Mouse (Mus musculus) midbrain, embryonic 12.5 days (tissue): ENCODE measurements at regions not wholly inside any gene's neighbourhood (a gene's known extent, or its start where the extent isn't known, plus 50 kb on each side); places are given as distances from the start of the nearest gene placed in this dataset.
A peak's percentile ranks its signal among the peaks of the same experiment; 100 is the strongest.

Source experiments
- ATAC-seq: fragments of 200-750 bp; cut with Nextera tagmentation; 2 replicates; pipeline ENCODE4 v1.8.0; 2017; ENCODE audit warnings: low read depth, moderate TSS enrichment, moderate library complexity; ENCODE audit not compliant: low FRiP score
- H3K27ac ChIP-seq: fragments of 300-500 bp; sonication (generic); replicated peaks from 2 replicates; pipeline ENCODE4 v1.5.1; 2016; ENCODE audit warnings: mild to moderate bottlenecking
- H3K27me3 ChIP-seq: fragments of 300-500 bp; sonication (generic); 2 replicates; pipeline ENCODE4 v1.6.1; 2016; ENCODE audit warnings: mild to moderate bottlenecking
- H3K36me3 ChIP-seq: fragments of 300-500 bp; sonication (generic); 2 replicates; pipeline ENCODE4 v1.6.1; 2016
- H3K4me1 ChIP-seq: fragments of 300-500 bp; sonication (generic); 2 replicates; pipeline ENCODE4 v1.6.1; 2016
- H3K4me2 ChIP-seq: fragments of 300-500 bp; sonication (generic); replicated peaks from 2 replicates; pipeline ENCODE4 v1.6.1; 2016; ENCODE audit warnings: mild to moderate bottlenecking, moderate library complexity
- H3K4me3 ChIP-seq: fragments of 300-500 bp; sonication (generic); 2 replicates; pipeline ENCODE4 v1.5.1; 2016; ENCODE audit warnings: mild to moderate bottlenecking
- H3K9ac ChIP-seq: fragments of 300-500 bp; sonication (generic); replicated peaks from 2 replicates; pipeline ENCODE4 v1.6.1; 2016; ENCODE audit warnings: mild to moderate bottlenecking, moderate library complexity
- H3K9me3 ChIP-seq: fragments of 300-500 bp; sonication (generic); 2 replicates; pipeline ENCODE4 v1.6.1; 2016; ENCODE audit warnings: mild to moderate bottlenecking
- WGBS: fragments of 180-500 bp; shearing (Covaris S2); methylation state at CpG from one replicate; pipeline ENCODE4 v1.1.7; 2016; 5-methylcytosine and 5-hydroxymethylcytosine counted together

DNA sequence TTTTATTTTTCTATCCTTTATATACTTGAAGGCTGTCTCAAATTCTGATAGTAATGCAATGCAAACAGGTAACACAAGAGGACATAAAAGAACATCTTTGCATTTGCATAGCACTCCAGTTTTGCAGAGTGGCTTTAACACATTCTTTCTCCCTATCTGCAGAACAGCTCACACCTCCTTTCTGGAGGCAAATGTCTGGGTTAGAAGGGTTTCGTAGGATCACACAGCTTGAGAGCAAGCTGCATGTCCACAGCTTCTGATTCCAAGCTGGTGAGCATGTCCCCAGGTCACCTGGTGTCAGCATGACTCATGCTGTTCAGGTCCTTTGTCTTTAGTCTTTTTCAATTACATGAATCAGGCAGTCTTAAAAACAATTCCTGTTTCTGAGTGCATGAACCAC, 418.5 kb upstream of the Htr2a start:
- 50% methylated on average over 1 of the region's 1 CpGs for WGBS
- H3K4me1 ChIP-seq: no peaks in the 10 kb centered on the region
- no peak overlapping the region for H3K4me2 ChIP-seq
- no peaks in the 10 kb centered on the region for H3K36me3 ChIP-seq
- H3K9me3 ChIP-seq: no peaks in the 10 kb centered on the region
- no peak overlapping the region for H3K27ac ChIP-seq
- H3K9ac ChIP-seq: no peak overlapping the region
- ATAC-seq: no peak
- H3K4me3 ChIP-seq: no peak overlapping the region
- H3K27me3 ChIP-seq: no peaks in the 10 kb centered on the region

GRCm38 (mm10) chr14:74229560-74230187, 411.0 kb upstream of the Htr2a start:
- H3K27ac ChIP-seq: no peak overlapping the region
- ATAC-seq: 0 out of 2 replicates have a peak, but pooled peaks have one; percentile 16
- H3K27me3 ChIP-seq: no peaks in the 10 kb centered on the region
- H3K36me3 ChIP-seq: no peaks in the 10 kb centered on the region
- WGBS: 66% methylated on average over 5 of the region's 5 CpGs
- no peak overlapping the region for H3K4me3 ChIP-seq
- no peaks in the 10 kb centered on the region for H3K4me1 ChIP-seq
- no peaks in the 10 kb centered on the region for H3K9me3 ChIP-seq
- H3K9ac ChIP-seq: no peak overlapping the region
- no peak overlapping the region for H3K4me2 ChIP-seq

GRCm38 (mm10) chr14:74240212-74240611, 400.4 kb upstream of the Htr2a start:
- H3K9me3 ChIP-seq: no peaks in the 10 kb centered on the region
- no peaks in the 10 kb centered on the region for H3K4me1 ChIP-seq
- H3K27ac ChIP-seq: no peak overlapping the region
- H3K27me3 ChIP-seq: no peaks in the 10 kb centered on the region
- H3K4me2 ChIP-seq: no peak overlapping the region
- 78% methylated on average over 2 of the region's 2 CpGs for WGBS
- H3K4me3 ChIP-seq: no peak overlapping the region
- no peak overlapping the region for H3K9ac ChIP-seq
- no peak for ATAC-seq
- no peaks in the 10 kb centered on the region for H3K36me3 ChIP-seq

GRCm38 (mm10) chr14:74249263-74249878, 391.3 kb upstream of the Htr2a start:
- H3K4me1 ChIP-seq: no peaks in the 10 kb centered on the region
- WGBS: 83% methylated on average over 5 of the region's 5 CpGs
- peak; percentile 27; the same call in 1 of the 2 replicates for ATAC-seq
- H3K27me3 ChIP-seq: no peaks in the 10 kb centered on the region
- H3K4me3 ChIP-seq: no peak overlapping the region
- H3K27ac ChIP-seq: no peak overlapping the region
- H3K9me3 ChIP-seq: no peaks in the 10 kb centered on the region
- no peak overlapping the region for H3K9ac ChIP-seq
- no peak overlapping the region for H3K4me2 ChIP-seq
- no peaks in the 10 kb centered on the region for H3K36me3 ChIP-seq

GRCm38 (mm10) chr14:74250021-74250420, 390.6 kb upstream of the Htr2a start:
- Histone ChIP-seq H3K27ac (no peak overlapping the region), H3K4me1 (no peaks in the 10 kb centered on the region), H3K36me3 (no peaks in the 10 kb centered on the region), H3K9me3 (no peaks in the 10 kb centered on the region), H3K4me2 (no peak overlapping the region), H3K9ac (no peak overlapping the region), H3K4me3 (no peak overlapping the region), H3K27me3 (no peaks in the 10 kb centered on the region)
- WGBS: 73% methylated on average over 2 of the region's 2 CpGs
- no peak for ATAC-seq

DNA sequence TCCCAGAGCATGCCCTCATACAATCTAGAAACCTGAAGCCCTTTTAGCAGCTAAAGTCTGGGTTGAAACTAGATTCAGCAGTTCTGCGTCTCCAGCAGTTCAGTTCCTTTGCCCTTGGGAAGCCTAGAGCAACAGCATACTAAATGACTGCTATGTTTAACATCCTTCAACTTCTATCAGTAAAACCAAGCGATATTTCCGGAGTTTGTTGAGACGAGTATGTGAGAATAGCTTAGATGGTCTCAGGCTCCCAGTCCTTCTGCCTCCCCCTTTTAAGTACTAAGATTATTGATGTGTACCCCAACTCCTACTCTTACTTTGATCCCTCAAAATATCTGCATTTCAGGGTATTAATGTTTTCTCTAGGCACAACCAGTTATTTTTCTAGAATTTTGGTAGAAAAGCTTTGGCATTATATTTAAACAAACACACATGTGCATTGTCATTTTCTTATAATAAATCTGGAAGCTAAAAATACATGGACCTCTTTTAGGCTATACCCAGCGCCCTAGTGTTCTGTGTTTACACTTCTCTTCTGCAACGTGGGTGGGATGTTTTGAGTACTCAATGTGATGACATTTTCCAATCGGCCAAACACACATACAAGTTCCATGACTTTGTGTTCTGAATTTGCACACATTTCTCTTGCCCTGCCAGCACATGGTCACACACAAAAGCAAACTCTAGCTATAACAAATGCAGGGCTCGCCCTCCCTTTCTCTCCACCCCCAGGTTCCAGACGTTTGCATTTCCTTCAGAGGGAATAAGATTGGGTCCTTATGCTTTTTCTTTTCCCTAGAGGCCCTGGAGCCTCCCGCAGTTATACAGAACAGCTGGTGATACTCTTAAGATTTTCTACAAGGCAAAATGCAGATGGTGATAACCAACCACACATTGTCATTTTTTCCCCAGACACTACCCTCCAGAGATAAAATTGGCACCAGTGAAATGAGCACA, 388.2 kb upstream of the Htr2a start:
- Histone ChIP-seq H3K27me3 (no peaks in the 10 kb centered on the region), H3K9me3 (no peaks in the 10 kb centered on the region), H3K4me3 (no peak overlapping the region), H3K4me2 (no peak overlapping the region), H3K36me3 (no peaks in the 10 kb centered on the region), H3K4me1 (no peaks in the 10 kb centered on the region), H3K9ac (no peak overlapping the region), H3K27ac (no peak overlapping the region)
- WGBS: 71% methylated on average over 10 of the region's 10 CpGs
- ATAC-seq: no peak

- Histone ChIP-seq H3K9ac (no peak overlapping the region), H3K36me3 (no peaks in the 10 kb centered on the region), H3K4me3 (no peak overlapping the region), H3K27ac (no peak overlapping the region), H3K27me3 (no peaks in the 10 kb centered on the region), H3K9me3 (no peaks in the 10 kb centered on the region), H3K4me2 (no peak overlapping the region), H3K4me1 (no peaks in the 10 kb centered on the region)
- ATAC-seq: no peak
These were observed 385.6 kb upstream of the Htr2a start for GRCm38 (mm10) chr14:74255000-74255399.

- no peak overlapping the region for H3K9ac ChIP-seq
- no peaks in the 10 kb centered on the region for H3K27me3 ChIP-seq
- H3K4me2 ChIP-seq: no peak overlapping the region
- H3K9me3 ChIP-seq: no peaks in the 10 kb centered on the region
- no peak overlapping the region for H3K4me3 ChIP-seq
- no peaks in the 10 kb centered on the region for H3K4me1 ChIP-seq
- ATAC-seq: no peak
- no peaks in the 10 kb centered on the region for H3K36me3 ChIP-seq
- H3K27ac ChIP-seq: no peak overlapping the region
These were observed 381.2 kb upstream of the Htr2a start for GRCm38 (mm10) chr14:74259437-74259836.

DNA sequence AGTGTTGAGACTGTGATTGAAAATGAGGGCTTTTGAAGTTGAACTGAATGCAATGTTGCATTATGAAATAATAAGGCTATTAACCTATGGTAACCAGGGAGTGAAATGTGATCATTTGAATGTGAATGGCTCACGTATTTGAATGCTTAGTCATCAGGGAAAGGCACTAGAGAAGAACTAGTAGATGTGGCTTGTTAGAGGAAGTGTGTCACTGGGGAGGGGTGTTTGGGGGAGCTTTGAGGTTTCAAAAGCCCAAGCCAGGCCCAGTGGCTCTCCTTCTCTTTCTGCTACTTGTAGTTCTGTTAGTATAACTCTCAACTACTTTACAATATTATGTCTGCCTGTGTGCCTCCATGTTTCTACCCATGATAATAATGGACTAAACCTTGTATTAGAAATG, 373.6 kb upstream of the Htr2a start:
- no peak for ATAC-seq
- 66% methylated on average over 1 of the region's 1 CpGs for WGBS
- H3K27me3 ChIP-seq: no peaks in the 10 kb centered on the region
- no peak overlapping the region for H3K27ac ChIP-seq
- H3K9me3 ChIP-seq: no peaks in the 10 kb centered on the region
- no peak overlapping the region for H3K4me3 ChIP-seq
- no peak overlapping the region for H3K9ac ChIP-seq
- no peak overlapping the region for H3K4me2 ChIP-seq
- H3K36me3 ChIP-seq: no peaks in the 10 kb centered on the region
- no peaks in the 10 kb centered on the region for H3K4me1 ChIP-seq

DNA sequence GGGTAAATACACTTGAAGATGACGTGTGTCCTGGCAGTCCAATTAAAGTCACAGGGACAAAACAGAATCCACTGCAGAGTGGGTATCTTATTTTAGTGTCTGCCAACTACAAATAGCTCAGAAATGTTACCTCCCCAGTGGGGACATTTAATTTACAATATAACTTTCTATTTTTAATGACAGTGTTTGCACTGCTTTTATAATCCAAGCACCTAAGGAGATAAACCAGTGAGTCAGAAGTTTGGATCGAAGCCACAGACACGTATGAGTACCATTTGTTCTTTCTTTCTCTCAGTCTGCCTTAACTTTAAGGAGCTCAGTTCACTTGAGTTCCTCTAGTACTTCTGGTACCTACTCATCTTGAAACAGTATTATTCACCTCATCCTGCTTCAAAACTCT, 346.1 kb upstream of the Htr2a start:
- H3K9ac ChIP-seq: no peak overlapping the region
- ATAC-seq: no peak
- no peaks in the 10 kb centered on the region for H3K27me3 ChIP-seq
- no peak overlapping the region for H3K4me2 ChIP-seq
- H3K36me3 ChIP-seq: no peaks in the 10 kb centered on the region
- H3K4me3 ChIP-seq: no peak overlapping the region
- no peaks in the 10 kb centered on the region for H3K4me1 ChIP-seq
- 83% methylated on average over 3 of the region's 3 CpGs for WGBS
- H3K9me3 ChIP-seq: no peaks in the 10 kb centered on the region
- no peak overlapping the region for H3K27ac ChIP-seq

GRCm38 (mm10) chr14:74304483-74304882, 336.2 kb upstream of the Htr2a start:
- Histone ChIP-seq H3K27ac (no peak overlapping the region), H3K4me3 (no peak overlapping the region), H3K27me3 (no peaks in the 10 kb centered on the region), H3K4me2 (no peak overlapping the region), H3K9me3 (no peaks in the 10 kb centered on the region), H3K4me1 (no peaks in the 10 kb centered on the region), H3K9ac (no peak overlapping the region), H3K36me3 (no peaks in the 10 kb centered on the region)
- ATAC-seq: no peak
- WGBS: 79% methylated on average over 3 of the region's 3 CpGs

- Histone ChIP-seq H3K9me3 (no peaks in the 10 kb centered on the region), H3K4me2 (no peak overlapping the region), H3K4me3 (no peak overlapping the region), H3K27ac (no peak overlapping the region), H3K4me1 (no peaks in the 10 kb centered on the region), H3K36me3 (no peaks in the 10 kb centered on the region), H3K9ac (no peak overlapping the region), H3K27me3 (no peaks in the 10 kb centered on the region)
- ATAC-seq: no peak
- 91% methylated on average over 16 of the region's 16 CpGs for WGBS
These were observed 333.8 kb upstream of the Htr2a start for GRCm38 (mm10) chr14:74306717-74307307.
